Mouse (Mus musculus) kidney, adult 8-10 months (tissue): Measurements from ENCODE around the gene Rab3gap2.
A peak's percentile ranks its signal among the peaks of the same experiment; 100 is the strongest.

Experiments
- DNase-seq, 2 experiments: peaks; one replicate each; pipeline ENCODE4 v3.0.0; 2022

Rab3gap2 gene

GRCm38 (mm10) chr1:185203909-185204661, at the start of gene Rab3gap2:
TSS of gene Rab3gap2 (plus strand) at chr1:185204117.
- peak; percentile 98 to 99 for DNase-seq

DNA sequence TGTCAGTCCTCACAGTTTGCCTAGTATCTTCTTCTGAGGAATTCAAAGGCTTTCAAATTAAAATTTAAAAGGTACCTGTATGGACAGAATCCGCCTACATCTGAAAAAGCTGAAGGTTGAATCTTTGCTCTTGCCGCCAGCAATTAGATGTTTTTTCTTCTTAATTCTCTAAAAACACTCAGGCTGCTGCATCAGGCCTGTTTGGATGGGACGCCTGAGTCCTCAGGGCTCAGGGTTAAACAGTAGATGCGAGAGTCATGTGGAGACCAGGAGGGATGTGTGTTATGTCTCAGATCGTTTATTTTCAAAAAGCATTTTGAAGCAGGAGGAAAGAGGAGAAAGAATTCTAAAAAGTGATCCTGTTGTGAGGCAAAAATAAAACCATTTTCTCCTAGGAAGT, 30.3 kb upstream of the Rab3gap2 start:
- no peak for DNase-seq

GRCm38 (mm10) chr1:185177860-185178259, 26.1 kb upstream of the Rab3gap2 start:
- DNase-seq = no peak

- DNase-seq = no peak
These were observed 20.2 kb upstream of the Rab3gap2 start for GRCm38 (mm10) chr1:185183591-185184330.

GRCm38 (mm10) chr1:185185556-185185955, 18.4 kb upstream of the Rab3gap2 start:
- DNase-seq = no peak

DNA sequence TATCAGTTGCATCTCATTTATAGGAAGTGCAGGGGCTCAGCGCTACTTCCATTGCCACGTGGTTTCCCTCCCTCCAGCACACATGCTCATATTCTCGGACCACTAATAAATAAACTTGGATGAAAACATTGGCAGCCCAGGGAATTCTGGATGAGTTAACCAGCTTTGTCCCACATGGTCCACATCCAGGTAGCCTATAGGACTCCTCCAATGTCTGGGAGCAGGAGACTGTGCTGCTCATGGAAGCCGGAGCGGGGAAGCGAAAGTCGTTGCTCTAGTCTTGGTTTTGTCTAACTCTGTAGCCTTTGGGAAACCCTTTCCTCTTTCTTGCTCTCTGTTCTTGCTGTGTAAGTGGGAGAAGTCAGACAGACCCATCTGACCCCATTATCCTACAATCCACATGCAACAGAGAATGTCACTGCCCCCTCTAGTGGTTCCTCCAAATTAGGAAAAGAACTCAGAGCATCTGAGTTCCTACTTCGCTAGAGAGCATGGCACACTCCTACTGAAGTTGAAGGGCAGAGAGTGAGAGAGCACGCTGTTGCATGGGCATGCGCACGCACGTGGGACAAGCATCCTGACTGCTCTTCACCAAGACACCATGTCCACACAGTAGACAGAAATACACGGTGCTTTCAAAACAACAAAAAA, 16.7 kb upstream of the Rab3gap2 start:
- DNase-seq = no peak

- DNase-seq = no peak
These were observed 14.0 kb upstream of the Rab3gap2 start for GRCm38 (mm10) chr1:185189901-185190300.

- DNase-seq = no peak
These were observed 11.8 kb upstream of the Rab3gap2 start for GRCm38 (mm10) chr1:185192087-185192486.

DNA sequence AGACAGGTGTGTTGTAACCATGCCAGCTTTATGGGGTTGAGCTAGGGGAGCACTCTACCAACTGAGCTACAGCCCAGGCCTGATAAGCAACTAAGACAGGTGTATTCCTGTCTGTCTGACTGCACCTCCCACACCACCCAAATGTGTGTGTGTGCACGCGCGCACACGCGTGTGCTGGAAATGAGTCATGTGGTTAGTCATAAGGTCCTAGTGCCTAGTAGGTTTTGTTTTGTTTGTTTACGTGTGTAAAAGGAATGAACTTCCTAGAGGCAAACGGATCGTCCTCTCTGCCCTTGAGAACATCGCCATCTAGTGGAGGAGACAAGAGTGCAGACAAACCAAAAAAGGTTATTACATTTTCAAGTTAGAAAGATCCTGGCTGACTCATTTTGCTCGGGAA, 10.4 kb upstream of the Rab3gap2 start:
- DNase-seq = peak; percentile 20 to 21

- no peak for DNase-seq
These were observed 7.6 kb upstream of the Rab3gap2 start for GRCm38 (mm10) chr1:185196323-185196722.

DNA sequence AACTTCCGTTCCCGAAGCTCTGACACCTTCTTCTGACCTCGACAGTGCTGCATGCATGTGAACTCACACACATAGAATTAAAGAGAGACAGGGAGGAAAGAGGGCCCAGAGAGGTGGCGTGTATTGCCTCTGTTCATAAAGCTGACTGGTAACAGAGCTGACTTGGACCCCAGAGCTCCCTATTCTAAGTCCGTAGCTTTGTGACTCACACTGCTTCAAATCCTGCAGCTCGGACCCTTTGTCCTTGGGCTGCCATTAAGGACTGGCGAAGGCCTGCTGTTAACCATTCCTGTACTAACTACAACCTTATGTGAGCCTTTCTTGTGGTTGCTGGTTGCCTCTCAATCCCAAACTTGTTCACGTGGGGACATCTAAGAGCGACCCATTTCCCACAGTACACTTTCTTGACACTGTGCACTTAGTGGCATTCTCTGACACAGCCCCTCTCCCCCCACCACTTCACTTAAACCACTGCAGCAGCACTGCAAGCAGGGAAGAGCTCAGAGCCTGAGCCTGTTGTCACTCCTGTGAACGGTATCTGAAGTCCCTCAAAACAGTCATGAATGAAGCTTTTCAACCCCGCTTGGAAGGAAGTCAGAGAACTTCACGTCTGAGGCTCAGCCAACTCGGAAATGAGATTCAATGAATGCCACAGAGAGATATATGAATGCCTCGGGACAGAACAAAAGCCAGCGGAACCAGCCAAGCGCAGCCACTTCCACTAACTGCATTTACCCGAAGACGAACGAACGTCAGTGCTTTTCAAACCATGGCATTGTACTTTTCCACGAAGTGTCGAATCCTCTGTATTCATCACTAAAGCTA, 3.1 kb upstream of the Rab3gap2 start:
- no peak for DNase-seq

GRCm38 (mm10) chr1:185201994-185202393, 1.9 kb upstream of the Rab3gap2 start:
- no peak for DNase-seq

- peak; percentile 21 to 42 for DNase-seq
These were observed 565 bp upstream of the Rab3gap2 start for GRCm38 (mm10) chr1:185203196-185203908.

DNA sequence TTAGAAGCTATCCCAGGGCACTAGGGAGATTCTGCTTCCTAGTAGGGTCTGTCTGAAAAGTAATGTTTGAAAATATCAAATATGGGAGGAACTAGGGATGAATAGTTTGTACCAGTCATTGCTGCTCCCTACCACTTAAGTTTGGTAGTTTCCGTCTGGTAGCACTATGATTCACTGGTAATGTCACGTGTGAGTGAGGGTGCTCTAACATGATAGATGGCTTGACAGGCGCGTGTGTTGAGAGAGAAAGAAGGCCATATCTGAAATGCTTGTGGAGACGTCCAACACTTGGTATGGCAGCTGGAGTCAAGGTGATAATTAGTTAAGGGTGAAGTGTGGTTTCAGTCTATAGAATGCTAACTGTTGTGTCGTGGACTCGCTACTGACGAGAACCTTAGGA, 1.2 kb downstream of the Rab3gap2 start:
- DNase-seq = no peak

GRCm38 (mm10) chr1:185207851-185208595, 4.1 kb downstream of the Rab3gap2 start:
- DNase-seq = no peak

DNA sequence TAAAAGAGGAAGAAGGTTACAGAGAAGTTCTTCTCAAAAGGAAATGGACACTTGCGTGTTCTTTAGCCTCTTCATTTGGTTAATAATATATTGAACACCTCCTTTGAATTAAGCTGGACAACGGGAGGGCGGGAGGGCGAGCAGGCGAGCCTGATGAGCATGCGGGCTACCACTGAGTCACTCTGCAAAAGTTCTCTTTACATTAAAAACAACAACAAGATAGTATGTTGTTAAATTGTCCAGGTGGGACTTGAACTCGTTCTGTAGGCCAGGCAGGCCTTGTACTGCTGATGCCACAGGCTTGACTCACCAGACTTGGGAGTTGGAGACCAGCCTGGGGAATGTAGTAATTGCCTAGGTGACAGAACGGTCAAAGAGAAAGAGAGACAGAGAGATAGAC, 4.8 kb downstream of the Rab3gap2 start:
- no peak for DNase-seq

GRCm38 (mm10) chr1:185209641-185210176, 5.8 kb downstream of the Rab3gap2 start:
- DNase-seq = no peak

- no peak for DNase-seq
These were observed 12.4 kb downstream of the Rab3gap2 start for GRCm38 (mm10) chr1:185216360-185216759.

- no peak for DNase-seq
These were observed 12.8 kb downstream of the Rab3gap2 start for GRCm38 (mm10) chr1:185216762-185217161.

DNA sequence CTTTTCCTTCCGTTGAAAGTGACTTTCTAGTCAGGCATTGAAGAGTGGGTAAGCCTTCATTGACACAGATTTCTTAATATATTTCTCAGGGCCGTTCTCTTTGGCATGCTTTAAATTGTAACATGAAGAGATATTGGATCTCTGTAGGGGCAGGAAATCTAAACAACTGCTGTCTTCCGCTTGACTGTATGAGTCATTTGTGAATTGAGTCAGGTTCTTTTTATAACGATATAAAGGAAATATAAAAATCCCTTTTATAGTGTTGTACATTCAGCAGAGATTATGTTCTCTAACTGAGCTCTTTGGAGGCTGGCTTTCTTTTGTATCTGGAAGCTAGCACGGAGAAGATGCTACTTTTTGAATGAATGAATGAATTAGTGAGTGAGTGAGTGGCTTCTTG, 14.0 kb downstream of the Rab3gap2 start:
- no peak for DNase-seq

DNA sequence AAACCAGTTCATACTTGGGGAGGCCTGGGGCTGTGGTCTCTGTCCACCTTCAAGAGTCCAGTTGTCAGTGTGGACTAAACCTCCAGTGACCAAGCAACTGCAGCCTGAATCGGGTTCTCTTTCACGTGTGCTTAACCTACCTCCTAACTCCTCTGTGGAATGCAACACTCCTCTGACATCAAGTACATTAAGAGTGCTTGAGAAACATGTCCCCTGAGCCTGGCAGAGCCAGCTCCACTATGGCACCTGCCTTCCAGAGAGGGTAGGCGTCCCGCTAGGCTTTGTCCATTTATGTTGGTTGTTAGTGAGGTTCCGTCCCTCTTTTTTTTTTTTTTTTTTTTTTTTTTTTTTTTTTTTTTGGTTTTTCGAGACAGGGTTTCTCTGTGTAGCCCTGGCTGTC, 23.0 kb downstream of the Rab3gap2 start:
- no peak for DNase-seq
